Comparison of ENCODE assay signal across 8 mouse cellular contexts in the genomic region with DNA sequence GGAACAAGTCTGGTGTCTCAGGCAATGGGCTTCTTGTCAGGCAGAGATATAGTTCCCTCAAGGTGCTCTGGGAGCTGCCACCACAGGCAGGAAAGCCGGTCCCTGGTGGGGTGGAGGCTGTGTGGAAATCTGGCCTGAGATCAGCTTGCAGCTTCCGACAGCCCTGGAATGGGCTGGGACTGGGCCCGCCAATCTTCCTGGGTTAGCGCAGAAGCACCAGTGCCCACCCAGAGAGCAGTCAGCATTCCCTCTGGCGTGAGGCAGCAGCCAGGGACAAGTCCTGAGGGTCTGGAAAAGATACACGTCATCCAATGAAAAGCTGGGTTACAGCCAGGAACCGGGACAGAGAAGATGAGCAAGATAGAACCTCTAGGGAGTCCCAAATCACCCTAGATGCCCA. TPM values are rescaled to one million over a fixed set of nuclear protein-coding genes. Genes with fewer than 3 reads are reported as not detected.
DNase-seq lines count a peak whose midpoint lies in the region; ATAC-seq lines count a peak whose summit lies in the region.

No protein-coding gene starts in this region.

- no peak for ATAC-seq in erythroblast, adult 5-6 weeks (replicated peaks; ENCODE audit: low FRiP score, poor library complexity, severe bottlenecking)
- ATAC-seq in midbrain, embryonic 12.5 days (ENCODE audit: low FRiP score, low read depth) = no peak
- no peak for ATAC-seq in inflammation-experienced regulatory T-cells, adult 6 months

- H3K9ac ChIP-seq in midbrain, embryonic 12.5 days (replicated peaks) = peak overlapping the region; percentile 76; the same call in 1 of the 2 replicates

- H3K4me3 ChIP-seq in erythroblast, embryonic 14.5 days (replicated peaks) = peak overlapping the region; percentile 94
- peak overlapping the region; percentile 94 for H3K4me3 ChIP-seq in midbrain, embryonic 12.5 days

- 41% methylated on average over 7 of the region's 7 CpGs for whole genome bisulfite sequencing in midbrain, embryonic 12.5 days

- peaks cover 71% of the 10 kb centered on the region for H3K36me3 ChIP-seq in erythroblast, embryonic 14.5 days (ENCODE audit: control insufficient read depth)
- peaks cover 27% of the 10 kb centered on the region for H3K36me3 ChIP-seq in midbrain, embryonic 12.5 days

- H3K27me3 ChIP-seq in erythroblast, embryonic 14.5 days (ENCODE audit: control insufficient read depth) = peaks cover 3% of the 10 kb centered on the region
- H3K27me3 ChIP-seq in midbrain, embryonic 12.5 days = no peaks in the 10 kb centered on the region

- intact Hi-C loops in heart, postnatal 14 days (cut with DNase I) = loop anchor here (2.0 to 5.0 kb wide), 2 partner anchors 35 to 165 kb away; no protein-coding TSS in a partner anchor

- peak overlapping the region; percentile 90 for H3K4me2 ChIP-seq in midbrain, embryonic 12.5 days (replicated peaks)

- H3K9me3 ChIP-seq in erythroblast, embryonic 14.5 days (ENCODE audit: control insufficient read depth, low read length) = no peaks in the 10 kb centered on the region
- H3K9me3 ChIP-seq in midbrain, embryonic 12.5 days = no peaks in the 10 kb centered on the region

- peak; percentile 56 to 64 for DNase-seq in heart, postnatal 14 days
- peak; percentile 75 to 80 for DNase-seq in kidney, postnatal 36 days
- DNase-seq in retina, postnatal 1 day = no peak
- no peak for DNase-seq in urinary bladder, postnatal 4 days (ENCODE audit: low spot score in 2 of 2)

- no peak overlapping the region for H3K27ac ChIP-seq in midbrain, embryonic 12.5 days (replicated peaks)

- peaks cover 87% of the 10 kb centered on the region for H3K4me1 ChIP-seq in erythroblast, embryonic 14.5 days (ENCODE audit: control insufficient read depth)
- H3K4me1 ChIP-seq in midbrain, embryonic 12.5 days = peaks cover 72% of the 10 kb centered on the region

RNA-seq across cellular contexts. Expression of a gene that starts 1.3 kb away (rescaled TPM):
- 10.9 and 12.1 TPM in 2 replicates for polyA plus RNA-seq in erythroblast, embryonic 14.5 days (2012)
- total RNA-seq in erythroblast, adult 5-6 weeks (2015; ENCODE audit: low replicate concordance) = 4.0 and 4.8 TPM in 2 replicates
- total RNA-seq in erythroblast, adult 5-6 weeks (2017; ENCODE audit: low replicate concordance) = 2.0 and 3.1 TPM in 2 replicates
- 10 to 100 TPM; 54.0 to 54.9 TPM for total RNA-seq in heart, postnatal 14 days (2021)
- polyA plus RNA-seq in midbrain, embryonic 12.5 days (2016; fragmentation: Nextera tagmentation; extraction: Ambion mirVana) = 15.5 and 17.0 TPM in 2 replicates
- polyA plus RNA-seq in inflammation-experienced regulatory T-cells, adult 6 months (2017; shearing (Covaris generic)) = 1 to 10 TPM in 1 of 3 experiments, under 1 TPM in 2; 0.58 to 1.2 (median 0.87) TPM

RNA-seq across cellular contexts. Expression of a gene that starts 2.4 kb away (rescaled TPM):
- 3.4 and 4.5 TPM in 2 replicates for polyA plus RNA-seq in erythroblast, embryonic 14.5 days (2012)
- total RNA-seq in erythroblast, adult 5-6 weeks (2015; ENCODE audit: low replicate concordance) = 1.7 and 5.6 TPM in 2 replicates
- 1.4 and 2.2 TPM in 2 replicates for total RNA-seq in erythroblast, adult 5-6 weeks (2017; ENCODE audit: low replicate concordance)
- total RNA-seq in heart, postnatal 14 days (2021) = 10 to 100 TPM in 1 of 2 experiments, 1 to 10 TPM in 1; 8.7 to 12.1 TPM
- polyA plus RNA-seq in midbrain, embryonic 12.5 days (2016; fragmentation: Nextera tagmentation; extraction: Ambion mirVana) = 27.9 and 30.9 TPM in 2 replicates
- 10 to 100 TPM in 2 of 3 experiments, 1 to 10 TPM in 1; 9.8 to 13.2 (median 10.8) TPM for polyA plus RNA-seq in inflammation-experienced regulatory T-cells, adult 6 months (2017; shearing (Covaris generic))

RNA-seq across cellular contexts. Expression of a gene that starts 11.8 kb away (rescaled TPM):
- polyA plus RNA-seq in erythroblast, embryonic 14.5 days (2012) = 2.1 and 2.3 TPM in 2 replicates
- 3.3 and 5.4 TPM in 2 replicates for total RNA-seq in erythroblast, adult 5-6 weeks (2015; ENCODE audit: low replicate concordance)
- total RNA-seq in erythroblast, adult 5-6 weeks (2017; ENCODE audit: low replicate concordance) = 0.34 TPM in 1 of 2 replicates, not detected in the other
- 10 to 100 TPM; 15.0 to 18.2 TPM for total RNA-seq in heart, postnatal 14 days (2021)
- polyA plus RNA-seq in midbrain, embryonic 12.5 days (2016; fragmentation: Nextera tagmentation; extraction: Ambion mirVana) = 3.7 and 4.4 TPM in 2 replicates
- 1 to 10 TPM; 7.0 to 9.7 (median 9.6) TPM for polyA plus RNA-seq in inflammation-experienced regulatory T-cells, adult 6 months (2017; shearing (Covaris generic))

RNA-seq across cellular contexts. Expression of a gene that starts 46.1 kb away (rescaled TPM):
- not detected in 2 replicates for polyA plus RNA-seq in erythroblast, embryonic 14.5 days (2012)
- not detected in 2 replicates for total RNA-seq in erythroblast, adult 5-6 weeks (2015; ENCODE audit: low replicate concordance)
- not detected in 2 replicates for total RNA-seq in erythroblast, adult 5-6 weeks (2017; ENCODE audit: low replicate concordance)
- total RNA-seq in heart, postnatal 14 days (2021) = under 1 TPM; 0.07 to 0.14 TPM
- 0.13 and 0.37 TPM in 2 replicates for polyA plus RNA-seq in midbrain, embryonic 12.5 days (2016; fragmentation: Nextera tagmentation; extraction: Ambion mirVana)
- not detected for polyA plus RNA-seq in inflammation-experienced regulatory T-cells, adult 6 months (2017; shearing (Covaris generic))

RNA-seq across cellular contexts. Expression of a gene that starts 46.9 kb away (rescaled TPM):
- polyA plus RNA-seq in erythroblast, embryonic 14.5 days (2012) = 6.1 and 6.3 TPM in 2 replicates
- 5.6 and 8.5 TPM in 2 replicates for total RNA-seq in erythroblast, adult 5-6 weeks (2015; ENCODE audit: low replicate concordance)
- 8.7 and 13.5 TPM in 2 replicates for total RNA-seq in erythroblast, adult 5-6 weeks (2017; ENCODE audit: low replicate concordance)
- 100 to 1,000 TPM; 103 to 111 TPM for total RNA-seq in heart, postnatal 14 days (2021)
- 42.4 and 47.0 TPM in 2 replicates for polyA plus RNA-seq in midbrain, embryonic 12.5 days (2016; fragmentation: Nextera tagmentation; extraction: Ambion mirVana)
- polyA plus RNA-seq in inflammation-experienced regulatory T-cells, adult 6 months (2017; shearing (Covaris generic)) = 10 to 100 TPM; 10.6 to 12.7 (median 11.5) TPM

Comparison
In these comparisons a context has a peak if more than half of its experiments do, and no peak if none do; other contexts are left out.
1. DNase-seq: peak in heart, postnatal 14 days (2 of 2) and kidney, postnatal 36 days (2 of 2); none in retina, postnatal 1 day (single experiment) and urinary bladder, postnatal 4 days (0 of 2).